Mouse (Mus musculus) erythroblast, embryonic 14.5 days (primary cell): ENCODE measurements around the gene Krcc1.

Experiments used
- GATA1 ChIP-seq: IDR thresholded peaks from 2 replicates; pipeline ENCODE4 v1.6.1; 2012; ENCODE audit warnings: low read length, inconsistent platforms, mixed read lengths
- TAL1 ChIP-seq: IDR thresholded peaks from 3 replicates; pipeline ENCODE4 v1.6.1; 2012; ENCODE audit warnings: low read length, inconsistent platforms, mixed read lengths

- TF ChIP-seq GATA1 (no peak), TAL1 (no peak)
Observed at GRCm38 (mm10) chr6:71257375-71257774, 14.1 kb upstream of the Krcc1 start.
